Mouse (Mus musculus): ENCODE data around the gene Tmem160. TPM values are rescaled to one million over a fixed set of nuclear protein-coding genes. Genes with fewer than 3 reads are reported as not detected.

Gene Tmem160
- total RNA-seq, 2 experiments from 2014 or later: 23.2 to 28.7 TPM

DNA sequence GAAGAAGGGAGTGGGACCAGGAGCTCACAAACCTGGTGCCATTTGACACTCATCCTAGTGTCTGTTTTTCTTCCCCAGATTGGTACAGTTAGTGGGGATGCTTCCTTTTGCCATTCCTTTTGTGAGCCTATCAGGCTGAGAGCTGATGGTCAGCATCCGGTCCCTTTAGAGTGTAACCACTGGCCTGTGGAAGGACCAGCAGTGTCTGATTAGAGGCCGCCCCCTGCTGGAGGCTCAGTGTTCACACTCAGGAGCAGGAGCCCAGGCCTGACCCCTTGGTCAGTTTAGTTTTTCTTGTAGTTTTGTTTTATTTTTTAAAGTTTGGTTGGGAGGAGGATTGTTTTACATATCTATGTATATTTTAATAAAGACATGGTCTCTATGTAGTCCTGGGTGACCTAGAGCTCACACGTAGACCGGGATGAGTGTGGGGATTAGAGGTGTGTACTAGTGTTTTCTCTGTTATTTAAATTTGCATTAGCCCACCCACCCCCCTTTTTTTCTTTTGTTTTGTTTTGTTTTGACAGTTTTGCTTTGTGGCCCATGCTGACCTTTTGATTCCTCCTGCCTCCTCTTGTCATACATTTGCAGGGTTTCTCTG is 26.4 kb upstream of the Tmem160 start:
- DNase-seq: peak; percentile 87
- intact Hi-C loops (cut with DNase I; ENCODE audit: low total_unique reads): loop anchor here (5.0 kb wide), 1 partner anchor 49 kb away; no protein-coding TSS in a partner anchor

GRCm38 (mm10) chr7:16433352-16433971 is 19.1 kb upstream of the Tmem160 start:
- DNase-seq: no peak

DNA sequence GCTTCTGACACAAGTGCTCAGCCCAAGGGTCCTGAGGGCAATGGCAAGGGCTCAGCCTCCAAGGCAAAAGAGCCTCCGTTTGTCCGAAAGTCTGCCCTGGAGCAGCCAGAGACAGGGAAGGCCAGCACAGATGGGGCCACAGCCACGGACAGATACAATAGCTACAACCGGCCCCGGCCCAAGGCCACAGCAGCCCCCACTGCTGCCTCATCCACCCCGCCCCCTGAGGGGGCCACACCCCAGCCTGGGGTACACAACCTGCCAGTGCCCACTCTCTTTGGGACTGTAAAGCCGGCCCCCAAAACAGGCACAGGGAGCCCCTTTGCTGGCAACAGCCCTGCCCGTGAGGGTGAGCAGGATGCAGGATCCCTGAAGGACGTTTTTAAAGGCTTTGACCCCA is 17.5 kb upstream of the Tmem160 start:
- no peak for DNase-seq
- intact Hi-C loops (cut with DNase I; ENCODE audit: low total_unique reads): no loop called here

More at GRCm38 (mm10) chr7:16433352-16433971, 19.1 kb upstream of the Tmem160 start:
- intact Hi-C loops (cut with DNase I; ENCODE audit: low total_unique reads): no loop called here

- intact Hi-C loops (cut with DNase I; ENCODE audit: low total_unique reads): no loop called here
- no peak for DNase-seq
Observed at GRCm38 (mm10) chr7:16441241-16441640, 11.3 kb upstream of the Tmem160 start.

GRCm38 (mm10) chr7:16451656-16452055 is 923 bp upstream of the Tmem160 start:
- no peak for DNase-seq
- intact Hi-C loops (cut with DNase I; ENCODE audit: low total_unique reads): no loop called here

DNA sequence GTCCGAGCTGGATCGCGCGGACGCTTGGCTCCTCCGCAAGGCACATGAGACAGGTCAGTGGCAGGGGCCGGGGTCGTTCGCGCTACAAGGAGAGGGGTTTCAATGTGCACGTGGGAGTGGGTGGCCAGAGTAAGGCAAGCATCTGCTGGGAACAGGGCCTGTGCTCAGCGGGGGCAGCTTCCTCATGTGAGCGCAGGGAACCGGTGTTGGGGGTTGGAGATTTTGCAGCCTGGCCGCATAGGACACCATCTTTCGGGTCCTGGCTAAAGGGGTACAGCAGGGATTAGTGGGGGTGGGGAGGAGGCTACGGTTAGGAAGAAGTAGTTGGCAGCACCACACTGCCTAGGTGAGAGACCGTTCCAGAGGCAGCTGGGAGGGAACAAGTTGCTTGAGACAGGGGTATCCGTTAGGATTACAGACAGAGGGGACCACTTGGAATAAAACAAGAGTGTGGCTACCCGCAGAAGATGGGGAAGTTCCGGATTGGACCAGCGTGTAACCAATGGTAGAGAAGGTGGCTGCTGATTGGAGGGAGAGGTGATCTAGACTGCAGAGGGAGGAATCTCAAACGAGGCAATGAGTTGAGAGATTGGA is 636 bp downstream of the Tmem160 start:
- DNase-seq: no peak

GRCm38 (mm10) chr7:16455016-16455415 is 2.4 kb downstream of the Tmem160 start:
- intact Hi-C loops (cut with DNase I; ENCODE audit: low total_unique reads): no loop called here
- no peak for DNase-seq

More for the DNA sequence above, 636 bp downstream of the Tmem160 start:
- intact Hi-C loops (cut with DNase I; ENCODE audit: low total_unique reads): no loop called here

- intact Hi-C loops (cut with DNase I; ENCODE audit: low total_unique reads): no loop called here
- no peak for DNase-seq
Observed at GRCm38 (mm10) chr7:16456289-16456688, 3.7 kb downstream of the Tmem160 start.

DNA sequence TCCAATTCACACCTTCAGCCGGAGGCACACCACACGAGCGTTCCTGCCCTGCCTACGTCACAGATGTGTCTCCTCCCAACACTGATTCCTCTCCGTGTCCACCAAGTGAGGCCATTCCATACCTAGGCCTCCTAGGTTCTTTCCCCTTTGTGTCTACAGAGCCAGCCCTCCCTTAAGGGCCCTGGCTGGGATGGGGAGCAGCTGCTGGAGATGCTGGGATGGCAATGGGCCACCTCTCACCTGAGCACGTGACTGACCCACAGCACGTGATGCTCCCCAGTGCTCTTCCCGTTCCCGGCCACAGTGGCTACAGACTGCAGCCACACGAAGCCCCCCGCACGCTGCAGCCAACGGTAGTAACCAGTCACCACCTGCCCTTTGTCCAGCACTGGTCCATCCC is 8.0 kb downstream of the Tmem160 start:
- DNase-seq: no peak
- intact Hi-C loops (cut with DNase I; ENCODE audit: low total_unique reads): no loop called here

- no peak for DNase-seq
- intact Hi-C loops (cut with DNase I; ENCODE audit: low total_unique reads): no loop called here
Observed at GRCm38 (mm10) chr7:16461151-16461550, 8.6 kb downstream of the Tmem160 start.

GRCm38 (mm10) chr7:16461705-16462104 is 9.1 kb downstream of the Tmem160 start:
- intact Hi-C loops (cut with DNase I; ENCODE audit: low total_unique reads): no loop called here
- no peak for DNase-seq

- DNase-seq: peak; percentile 73
- intact Hi-C loops (cut with DNase I; ENCODE audit: low total_unique reads): no loop called here
Observed at GRCm38 (mm10) chr7:16463214-16463613, 10.6 kb downstream of the Tmem160 start.

DNA sequence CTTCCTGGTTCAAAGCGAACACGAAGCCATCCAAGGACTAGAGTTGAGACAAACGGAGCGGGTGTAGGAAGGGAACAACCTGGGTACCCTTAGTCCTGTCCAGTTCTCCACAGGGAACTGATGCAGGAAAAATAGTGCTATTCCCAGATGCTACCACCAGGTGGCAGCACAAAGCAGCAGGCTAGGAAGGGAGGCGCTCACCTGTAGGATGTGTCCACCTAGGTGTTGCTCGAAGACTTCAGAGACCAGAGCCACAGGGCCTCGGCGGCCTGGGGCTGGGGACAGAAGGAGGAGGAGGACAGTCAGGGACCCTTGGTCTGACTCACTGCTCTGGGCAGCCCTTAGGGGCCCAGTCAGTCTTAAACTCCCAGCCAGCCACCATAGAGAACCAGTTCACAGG is 12.6 kb downstream of the Tmem160 start:
- peak; percentile 54 for DNase-seq
- intact Hi-C loops (cut with DNase I; ENCODE audit: low total_unique reads): loop anchor here (5.0 kb wide), 1 partner anchor 88 kb away; no protein-coding TSS in a partner anchor

- no peak for DNase-seq
- intact Hi-C loops (cut with DNase I; ENCODE audit: low total_unique reads): loop anchor here (5.0 kb wide), 1 partner anchor 88 kb away; no protein-coding TSS in a partner anchor
Observed at GRCm38 (mm10) chr7:16465568-16465967, 13.0 kb downstream of the Tmem160 start.

DNA sequence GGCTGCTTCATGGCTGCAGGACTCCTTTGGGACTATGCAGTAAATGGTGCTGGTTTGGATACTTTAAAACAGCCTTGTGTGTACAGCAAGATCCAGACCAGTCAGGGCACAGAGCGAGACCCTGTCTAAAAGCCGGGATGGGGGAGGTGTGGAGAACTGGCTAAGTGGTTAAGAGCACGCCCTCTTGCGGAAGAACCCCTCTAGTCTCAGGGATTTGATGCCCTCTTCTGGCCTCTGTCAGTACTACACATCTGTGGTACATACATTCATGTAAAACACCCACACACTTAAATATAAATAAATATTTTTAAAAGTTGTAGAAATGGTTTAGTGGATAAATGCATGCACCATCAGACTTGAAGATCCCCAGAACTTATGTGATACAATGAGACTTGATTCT is 14.0 kb downstream of the Tmem160 start:
- no peak for DNase-seq
- intact Hi-C loops (cut with DNase I; ENCODE audit: low total_unique reads): loop anchor here (5.0 kb wide), 1 partner anchor 89 kb away; no protein-coding TSS in a partner anchor

GRCm38 (mm10) chr7:16468115-16468514 is 15.5 kb downstream of the Tmem160 start:
- intact Hi-C loops (cut with DNase I; ENCODE audit: low total_unique reads): loop anchor here (5.0 kb wide), 1 partner anchor 91 kb away; no protein-coding TSS in a partner anchor
- DNase-seq: no peak

DNA sequence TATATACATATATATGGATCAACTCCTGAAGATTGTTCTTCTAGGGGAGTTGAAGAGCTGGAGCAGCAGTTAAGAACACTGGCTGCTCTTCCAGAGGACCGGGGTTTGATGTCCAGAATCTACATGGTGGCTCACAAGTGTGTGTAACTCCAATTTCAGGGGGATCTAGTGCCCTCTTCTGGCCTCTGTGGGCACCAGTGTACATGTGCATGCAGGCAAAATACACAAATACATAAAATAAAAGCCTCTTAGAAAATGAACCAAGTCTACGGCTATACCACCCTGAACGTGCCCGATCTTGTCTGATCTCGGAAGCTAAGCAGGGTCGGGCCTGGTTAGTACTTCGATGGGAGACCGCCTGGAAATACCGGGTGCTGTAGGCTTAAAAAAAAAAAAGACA is 19.0 kb downstream of the Tmem160 start:
- intact Hi-C loops (cut with DNase I; ENCODE audit: low total_unique reads): no loop called here
- no peak for DNase-seq

DNA sequence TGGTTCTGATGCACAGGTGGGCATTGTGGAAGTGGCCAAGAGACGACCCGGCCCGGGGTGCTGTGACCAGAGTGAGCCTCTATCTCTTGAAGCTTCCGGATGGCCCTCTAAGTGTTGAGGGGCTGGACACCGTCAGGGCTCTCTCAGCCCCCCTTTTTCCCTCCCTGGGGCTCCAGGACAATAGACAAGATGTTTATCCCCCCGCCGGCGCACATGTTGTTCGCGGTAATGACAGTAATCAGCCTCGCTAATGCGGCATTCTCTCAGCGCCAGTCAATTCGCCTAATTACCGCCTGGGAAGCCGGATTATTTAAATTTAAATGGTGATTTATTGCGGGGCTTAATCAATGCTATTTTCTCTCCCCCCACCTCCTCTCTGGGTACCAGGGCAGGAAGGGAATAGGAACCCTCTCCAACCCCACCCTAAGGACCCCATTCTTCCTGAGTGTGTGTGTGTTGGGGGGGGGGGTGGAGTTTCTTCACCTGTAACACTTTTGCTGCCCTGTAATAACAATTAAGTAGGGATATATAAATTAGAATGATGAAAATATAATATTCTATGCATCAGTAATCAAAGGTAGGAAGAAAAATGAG is 19.6 kb downstream of the Tmem160 start:
- no peak for DNase-seq
- intact Hi-C loops (cut with DNase I; ENCODE audit: low total_unique reads): no loop called here

GRCm38 (mm10) chr7:16473847-16474246 is 21.3 kb downstream of the Tmem160 start:
- no peak for DNase-seq
- intact Hi-C loops (cut with DNase I; ENCODE audit: low total_unique reads): no loop called here

DNA sequence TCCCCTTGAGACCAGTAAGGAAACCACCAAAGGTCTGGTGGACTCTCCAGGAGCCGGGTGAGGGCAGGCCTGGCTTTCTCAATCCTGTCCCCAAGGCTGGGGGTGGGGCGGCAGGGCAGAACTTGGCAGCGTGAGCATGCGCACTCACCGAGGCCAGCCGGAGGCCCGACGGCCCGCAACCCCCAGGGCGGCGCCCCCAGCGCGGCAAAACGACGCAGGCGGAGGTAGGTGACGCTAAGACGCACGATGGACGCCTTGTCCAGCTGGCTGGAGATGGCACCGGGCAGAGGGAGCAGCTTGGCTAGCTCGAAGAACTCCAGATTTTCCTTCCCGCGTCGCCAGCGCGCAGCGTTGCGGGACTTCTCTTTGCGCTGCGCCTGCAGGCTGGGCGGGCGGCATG is 21.9 kb downstream of the Tmem160 start:
- intact Hi-C loops (cut with DNase I; ENCODE audit: low total_unique reads): no loop called here
- no peak for DNase-seq

All from gastrocnemius, postnatal 14 days (tissue).